Mouse (Mus musculus) ES-Bruce4 (cell line): ENCODE data around the gene Zbtb7a.

Experiments used
- CTCF ChIP-seq: IDR thresholded peaks from one replicate; pipeline ENCODE4 v1.8.1; 2011; ENCODE audit warnings: low read depth, low read length
- POLR2A ChIP-seq: IDR thresholded peaks from one replicate; pipeline ENCODE4 v1.8.1; 2011; ENCODE audit warnings: low read length; ENCODE audit not compliant: insufficient read depth

- TF ChIP-seq POLR2A (no peak), CTCF (no peak)
Measured at GRCm38 (mm10) chr10:81195300-81195699, 60.3 kb downstream of the Zbtb7a start.
